Mouse (Mus musculus): ENCODE measurements around the gene Gmnn. TPM values are rescaled to one million over a fixed set of nuclear protein-coding genes. Genes with fewer than 3 reads are reported as not detected.

Gene Gmnn
- polyA plus RNA-seq, 1 experiment from 2014 or later, result 115 TPM

- no peak overlapping the region for H3K27ac ChIP-seq
- H3K36me3 ChIP-seq, result peaks cover 9% of the 10 kb centered on the region; the same call in 1 of the 2 replicates
- H3K4me1 ChIP-seq (replicated peaks), result peaks cover 4% of the 10 kb centered on the region; the same call in 1 of the 2 replicates
- H3K4me2 ChIP-seq (replicated peaks), result no peak overlapping the region
- H3K4me3 ChIP-seq (replicated peaks), result no peak overlapping the region
- no peak for ATAC-seq
- no peaks in the 10 kb centered on the region for H3K27me3 ChIP-seq (replicated peaks)
- 75% methylated on average over 12 of the region's 12 CpGs for WGBS
- no peak overlapping the region for H3K9ac ChIP-seq
- H3K9me3 ChIP-seq, result no peaks in the 10 kb centered on the region
Measured at GRCm38 (mm10) chr13:24757820-24758564, 3.7 kb downstream of the Gmnn start.

GRCm38 (mm10) chr13:24756756-24757155, 5.0 kb downstream of the Gmnn start:
- H3K36me3 ChIP-seq, result peaks cover 9% of the 10 kb centered on the region; the same call in 1 of the 2 replicates
- WGBS, result 93% methylated on average over 3 of the region's 3 CpGs
- H3K9ac ChIP-seq, result no peak overlapping the region
- H3K27ac ChIP-seq, result no peak overlapping the region
- no peaks in the 10 kb centered on the region for H3K27me3 ChIP-seq (replicated peaks)
- H3K4me2 ChIP-seq (replicated peaks), result no peak overlapping the region
- ATAC-seq, result no peak
- H3K9me3 ChIP-seq, result no peaks in the 10 kb centered on the region
- peaks cover 4% of the 10 kb centered on the region; the same call in 1 of the 2 replicates for H3K4me1 ChIP-seq (replicated peaks)
- H3K4me3 ChIP-seq (replicated peaks), result no peak overlapping the region

GRCm38 (mm10) chr13:24751396-24751795, 10.3 kb downstream of the Gmnn start:
- peaks cover 2% of the 10 kb centered on the region; the same call in 1 of the 2 replicates for H3K36me3 ChIP-seq
- WGBS, result 84% methylated on average over 8 of the region's 8 CpGs

GRCm38 (mm10) chr13:24750807-24751206, 10.9 kb downstream of the Gmnn start:
- 89% methylated on average over 8 of the region's 8 CpGs for WGBS
- Histone ChIP-seq H3K4me1 (replicated peaks) (no peaks in the 10 kb centered on the region), H3K27me3 (replicated peaks) (no peaks in the 10 kb centered on the region), H3K27ac (no peak overlapping the region), H3K4me3 (replicated peaks) (no peak overlapping the region), H3K4me2 (replicated peaks) (no peak overlapping the region), H3K9me3 (no peaks in the 10 kb centered on the region), H3K9ac (no peak overlapping the region), H3K36me3 (peaks cover under 1% of the 10 kb centered on the region; the same call in 1 of the 2 replicates)
- ATAC-seq, result no peak

More at GRCm38 (mm10) chr13:24751396-24751795, 10.3 kb downstream of the Gmnn start:
- H3K27me3 ChIP-seq (replicated peaks), result no peaks in the 10 kb centered on the region
- H3K4me3 ChIP-seq (replicated peaks), result no peak overlapping the region
- no peak for ATAC-seq
- H3K4me2 ChIP-seq (replicated peaks), result no peak overlapping the region
- no peaks in the 10 kb centered on the region for H3K4me1 ChIP-seq (replicated peaks)
- no peak overlapping the region for H3K27ac ChIP-seq
- H3K9me3 ChIP-seq, result no peaks in the 10 kb centered on the region
- no peak overlapping the region for H3K9ac ChIP-seq

- Histone ChIP-seq H3K4me1 (replicated peaks) (no peaks in the 10 kb centered on the region), H3K4me3 (replicated peaks) (no peak overlapping the region), H3K27me3 (replicated peaks) (no peaks in the 10 kb centered on the region), H3K9ac (no peak overlapping the region), H3K36me3 (no peaks in the 10 kb centered on the region; the same call in 1 of the 2 replicates), H3K9me3 (no peaks in the 10 kb centered on the region), H3K4me2 (replicated peaks) (no peak overlapping the region), H3K27ac (no peak overlapping the region)
- WGBS, result 74% methylated on average over 3 of the region's 3 CpGs
- ATAC-seq, result no peak
Measured at GRCm38 (mm10) chr13:24747823-24748222, 13.9 kb downstream of the Gmnn start.

- WGBS, result 85% methylated on average over 10 of the region's 10 CpGs
- H3K4me2 ChIP-seq (replicated peaks), result no peak within 1 kb of the TSS
Measured at GRCm38 (mm10) chr13:24741028-24741427, 20.7 kb downstream of the Gmnn start, which contains the start of gene Armh2. TSS of gene Armh2 (plus strand) at chr13:24741232.

GRCm38 (mm10) chr13:24735608-24736131, 26.1 kb downstream of the Gmnn start:
- ATAC-seq, result peak; percentile 55; the same call in 1 of the 2 replicates
- H3K4me3 ChIP-seq (replicated peaks), result no peak overlapping the region
- 67% methylated on average over 6 of the region's 6 CpGs for WGBS

More at GRCm38 (mm10) chr13:24741028-24741427, 20.7 kb downstream of the Gmnn start, which contains the start of gene Armh2:
- H3K36me3 ChIP-seq, result no peaks in the 10 kb centered on the region
- H3K4me1 ChIP-seq (replicated peaks), result no peaks in the 10 kb centered on the region
- ATAC-seq, result no peak
- no peak within 1 kb of the TSS for H3K4me3 ChIP-seq (replicated peaks)
- H3K27ac ChIP-seq, result no peak within 1 kb of the TSS
- no peaks in the 10 kb centered on the region for H3K9me3 ChIP-seq
- H3K9ac ChIP-seq, result no peak within 1 kb of the TSS
- H3K27me3 ChIP-seq (replicated peaks), result no peaks in the 10 kb centered on the region

GRCm38 (mm10) chr13:24734502-24734901, 27.2 kb downstream of the Gmnn start:
- no peak for ATAC-seq

More at GRCm38 (mm10) chr13:24735608-24736131, 26.1 kb downstream of the Gmnn start:
- Histone ChIP-seq H3K9ac (no peak overlapping the region), H3K4me2 (replicated peaks) (no peak overlapping the region), H3K36me3 (no peaks in the 10 kb centered on the region), H3K9me3 (no peaks in the 10 kb centered on the region), H3K27ac (no peak overlapping the region), H3K27me3 (replicated peaks) (no peaks in the 10 kb centered on the region), H3K4me1 (replicated peaks) (no peaks in the 10 kb centered on the region)

GRCm38 (mm10) chr13:24729128-24729527, 32.6 kb downstream of the Gmnn start:
- H3K36me3 ChIP-seq, result no peaks in the 10 kb centered on the region
- no peaks in the 10 kb centered on the region for H3K4me1 ChIP-seq (replicated peaks)
- ATAC-seq, result no peak
- no peaks in the 10 kb centered on the region for H3K9me3 ChIP-seq
- WGBS, result 92% methylated on average over 5 of the region's 5 CpGs
- no peaks in the 10 kb centered on the region for H3K27me3 ChIP-seq (replicated peaks)
- no peak overlapping the region for H3K4me3 ChIP-seq (replicated peaks)
- no peak overlapping the region for H3K27ac ChIP-seq
- no peak overlapping the region for H3K9ac ChIP-seq
- H3K4me2 ChIP-seq (replicated peaks), result no peak overlapping the region

More at GRCm38 (mm10) chr13:24734502-24734901, 27.2 kb downstream of the Gmnn start:
- WGBS, result 83% methylated on average over 5 of the region's 5 CpGs
- Histone ChIP-seq H3K27ac (no peak overlapping the region), H3K9ac (no peak overlapping the region), H3K27me3 (replicated peaks) (no peaks in the 10 kb centered on the region), H3K4me2 (replicated peaks) (no peak overlapping the region), H3K36me3 (no peaks in the 10 kb centered on the region), H3K9me3 (no peaks in the 10 kb centered on the region), H3K4me3 (replicated peaks) (no peak overlapping the region), H3K4me1 (replicated peaks) (no peaks in the 10 kb centered on the region)

- H3K36me3 ChIP-seq, result no peaks in the 10 kb centered on the region
- ATAC-seq, result no peak
- WGBS, result 64% methylated on average over 4 of the region's 4 CpGs
- no peaks in the 10 kb centered on the region for H3K4me1 ChIP-seq (replicated peaks)
- H3K9me3 ChIP-seq, result no peaks in the 10 kb centered on the region
- H3K27ac ChIP-seq, result no peak overlapping the region
- H3K27me3 ChIP-seq (replicated peaks), result no peaks in the 10 kb centered on the region
- no peak overlapping the region for H3K9ac ChIP-seq
- no peak overlapping the region for H3K4me3 ChIP-seq (replicated peaks)
- no peak overlapping the region for H3K4me2 ChIP-seq (replicated peaks)
Measured at GRCm38 (mm10) chr13:24724395-24724759, 37.3 kb downstream of the Gmnn start.

- Histone ChIP-seq H3K4me1 (replicated peaks) (no peaks in the 10 kb centered on the region), H3K4me3 (replicated peaks) (no peak overlapping the region), H3K9me3 (no peaks in the 10 kb centered on the region), H3K36me3 (no peaks in the 10 kb centered on the region), H3K4me2 (replicated peaks) (no peak overlapping the region), H3K9ac (no peak overlapping the region), H3K27me3 (replicated peaks) (no peaks in the 10 kb centered on the region), H3K27ac (no peak overlapping the region)
- WGBS, result 74% methylated on average over 8 of the region's 8 CpGs
- no peak for ATAC-seq
Measured at GRCm38 (mm10) chr13:24723699-24724394, 37.9 kb downstream of the Gmnn start.

GRCm38 (mm10) chr13:24721502-24721901, 40.2 kb downstream of the Gmnn start:
- Histone ChIP-seq H3K9ac (no peak overlapping the region), H3K4me3 (replicated peaks) (no peak overlapping the region), H3K27me3 (replicated peaks) (no peaks in the 10 kb centered on the region), H3K36me3 (no peaks in the 10 kb centered on the region), H3K9me3 (no peaks in the 10 kb centered on the region), H3K4me2 (replicated peaks) (no peak overlapping the region), H3K27ac (no peak overlapping the region), H3K4me1 (replicated peaks) (no peaks in the 10 kb centered on the region)
- no peak for ATAC-seq
- 71% methylated on average over 10 of the region's 10 CpGs for WGBS

Data from intestine, embryonic 15.5 days (tissue).